Mouse (Mus musculus): ENCODE measurements around the gene Mtif3.

The Mtif3 gene

GRCm38 (mm10) chr5:146963118-146963936 is at the start of gene Mtif3:
Gene Mtif3 (minus strand): TSS chr5:146963800.
- no peaks in the 10 kb centered on the region for H3K9me3 ChIP-seq (ENCODE audit: low read length)
- peaks cover 30% of the 10 kb centered on the region for H3K4me1 ChIP-seq (replicated peaks; ENCODE audit: low read depth, low read length)
- no peak for TF ChIP-seq NANOG (IDR thresholded peaks at IDR 0.05; ENCODE audit: borderline replicate concordance, low read length)
- TF ChIP-seq CTCF (conservative IDR thresholded peaks at IDR 0.05; ENCODE audit: low read length) = no peak
- H3K36me3 ChIP-seq (ENCODE audit: insufficient read depth, low read length) = peaks cover 34% of the 10 kb centered on the region
- H3K4me3 ChIP-seq (replicated peaks; ENCODE audit: low read length) = peak within 1 kb of the TSS; percentile 96
- no peaks in the 10 kb centered on the region for H3K27me3 ChIP-seq (ENCODE audit: insufficient read depth, low read length)

- H3K4me1 ChIP-seq (replicated peaks; ENCODE audit: low read depth, low read length) = peaks cover 11% of the 10 kb centered on the region
- TF ChIP-seq CTCF (conservative IDR thresholded peaks at IDR 0.05; ENCODE audit: low read length) (no peak), POU5F1 (IDR thresholded peaks at IDR 0.05; ENCODE audit: borderline replicate concordance, low read length) (no peak), NANOG (IDR thresholded peaks at IDR 0.05; ENCODE audit: borderline replicate concordance, low read length) (no peak)
- H3K9me3 ChIP-seq (ENCODE audit: low read length) = no peaks in the 10 kb centered on the region
- H3K27me3 ChIP-seq (ENCODE audit: insufficient read depth, low read length) = no peaks in the 10 kb centered on the region
- H3K4me3 ChIP-seq (replicated peaks; ENCODE audit: low read length) = no peak overlapping the region
- 0 out of 2 replicates have a peak, but pooled peaks cover 2% of the 10 kb centered on the region for H3K36me3 ChIP-seq (ENCODE audit: insufficient read depth, low read length)
Observed at GRCm38 (mm10) chr5:147011333-147011732, 47.7 kb upstream of the Mtif3 start.

DNA sequence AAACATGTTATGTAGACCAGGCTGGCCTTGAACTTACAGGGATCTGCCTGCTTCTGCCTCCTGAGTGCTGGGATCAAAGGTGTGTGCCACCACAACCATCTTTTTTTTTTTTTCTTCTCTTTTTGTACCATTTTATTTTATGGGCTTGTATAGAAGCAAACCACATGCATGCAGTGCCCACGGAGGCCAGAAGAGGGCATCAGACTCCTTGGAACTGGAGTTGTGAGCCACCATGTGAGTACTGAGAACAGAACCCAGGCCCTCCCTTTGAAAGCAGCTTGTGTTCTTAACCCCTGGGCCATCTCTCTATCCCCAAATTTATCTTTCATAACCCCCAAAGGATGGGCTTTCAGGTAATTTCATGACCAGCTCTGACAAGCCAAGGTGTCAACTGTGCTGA is 39.7 kb upstream of the Mtif3 start:
- no peaks in the 10 kb centered on the region for H3K36me3 ChIP-seq (ENCODE audit: insufficient read depth, low read length)
- H3K27me3 ChIP-seq (ENCODE audit: insufficient read depth, low read length) = no peaks in the 10 kb centered on the region
- peaks cover 7% of the 10 kb centered on the region; the same call in 1 of the 2 replicates for H3K9me3 ChIP-seq (ENCODE audit: low read length)
- TF ChIP-seq CTCF (conservative IDR thresholded peaks at IDR 0.05; ENCODE audit: low read length) = peak; percentile 27
- no peak for TF ChIP-seq POU5F1 (IDR thresholded peaks at IDR 0.05; ENCODE audit: borderline replicate concordance, low read length)
- peaks cover 8% of the 10 kb centered on the region for H3K4me1 ChIP-seq (replicated peaks; ENCODE audit: low read depth, low read length)
- no peak overlapping the region for H3K4me3 ChIP-seq (replicated peaks; ENCODE audit: low read length)

DNA sequence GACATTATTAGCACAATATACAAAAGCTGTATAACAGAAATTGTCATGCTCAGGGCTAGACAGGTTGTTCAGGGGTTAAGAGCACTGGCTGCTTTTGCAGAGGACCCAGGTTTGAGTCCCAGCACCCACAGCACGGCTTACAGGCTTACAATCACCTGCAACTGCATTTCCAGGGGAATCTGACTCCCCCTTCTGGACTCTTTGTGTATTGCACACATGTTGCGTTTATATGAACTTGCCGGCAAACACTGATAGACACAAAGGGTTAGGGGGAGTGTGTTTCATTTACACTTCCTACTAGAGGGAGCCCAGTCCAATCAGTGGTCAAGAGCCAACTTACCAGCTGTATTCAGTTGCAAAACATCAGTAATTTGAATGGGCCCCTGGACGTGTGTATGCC is 37.7 kb upstream of the Mtif3 start:
- no peak for TF ChIP-seq POU5F1 (IDR thresholded peaks at IDR 0.05; ENCODE audit: borderline replicate concordance, low read length)
- TF ChIP-seq NANOG (IDR thresholded peaks at IDR 0.05; ENCODE audit: borderline replicate concordance, low read length) = no peak
- peak; percentile 71 for TF ChIP-seq CTCF (conservative IDR thresholded peaks at IDR 0.05; ENCODE audit: low read length)
- no peak overlapping the region for H3K4me3 ChIP-seq (replicated peaks; ENCODE audit: low read length)

DNA sequence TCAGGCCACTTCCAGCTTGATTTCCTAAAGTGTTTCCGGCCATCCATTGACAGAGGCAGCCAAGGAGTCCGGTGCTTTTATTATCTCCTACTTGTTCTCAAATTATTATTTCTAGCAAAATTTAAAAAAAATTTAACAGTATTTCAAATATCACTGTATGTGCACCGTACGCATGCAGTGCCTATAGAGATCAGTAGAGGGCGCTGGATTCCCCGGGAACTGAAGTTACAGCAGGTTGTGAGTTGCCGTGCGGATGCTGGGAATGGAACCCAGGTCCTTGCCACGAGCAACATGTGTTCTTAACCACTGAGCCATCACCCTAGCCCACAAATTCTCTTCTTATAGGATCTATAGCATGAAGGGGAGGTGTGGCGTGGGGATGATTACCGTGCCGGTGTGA is 35.2 kb upstream of the Mtif3 start:
- Histone ChIP-seq H3K9me3 (ENCODE audit: low read length) (peaks cover 8% of the 10 kb centered on the region; the same call in 1 of the 2 replicates), H3K4me1 (replicated peaks; ENCODE audit: low read depth, low read length) (peaks cover 9% of the 10 kb centered on the region), H3K27me3 (ENCODE audit: insufficient read depth, low read length) (no peaks in the 10 kb centered on the region), H3K36me3 (ENCODE audit: insufficient read depth, low read length) (no peaks in the 10 kb centered on the region), H3K4me3 (replicated peaks; ENCODE audit: low read length) (no peak overlapping the region)
- TF ChIP-seq CTCF (conservative IDR thresholded peaks at IDR 0.05; ENCODE audit: low read length) = peak; percentile 86
- TF ChIP-seq NANOG (IDR thresholded peaks at IDR 0.05; ENCODE audit: borderline replicate concordance, low read length) = no peak

More for the DNA sequence above, 37.7 kb upstream of the Mtif3 start:
- no peaks in the 10 kb centered on the region for H3K27me3 ChIP-seq (ENCODE audit: insufficient read depth, low read length)
- peaks cover 8% of the 10 kb centered on the region for H3K4me1 ChIP-seq (replicated peaks; ENCODE audit: low read depth, low read length)
- peaks cover 10% of the 10 kb centered on the region; the same call in 1 of the 2 replicates for H3K9me3 ChIP-seq (ENCODE audit: low read length)
- no peaks in the 10 kb centered on the region for H3K36me3 ChIP-seq (ENCODE audit: insufficient read depth, low read length)

DNA sequence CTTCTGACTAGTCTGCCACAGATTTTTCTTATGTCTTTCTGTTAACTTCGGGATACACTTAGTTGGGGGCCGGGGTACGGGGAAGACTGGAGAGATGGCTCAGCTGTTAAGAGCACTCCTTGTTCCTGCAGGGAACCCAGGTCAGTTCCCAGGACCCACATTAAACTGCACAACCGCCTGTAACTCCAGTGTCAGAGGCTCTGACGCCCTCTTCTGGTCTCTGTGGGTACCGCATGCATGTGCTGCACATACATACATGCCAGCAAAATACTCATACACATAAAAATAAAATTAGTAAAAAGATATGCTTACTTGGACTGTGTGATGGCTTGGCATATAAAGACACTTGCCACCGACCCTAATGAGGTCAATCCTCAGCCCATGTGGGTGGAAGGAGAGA is 33.2 kb upstream of the Mtif3 start:
- Histone ChIP-seq H3K9me3 (ENCODE audit: low read length) (0 out of 2 replicates have a peak, but pooled peaks cover 3% of the 10 kb centered on the region), H3K4me1 (replicated peaks; ENCODE audit: low read depth, low read length) (peaks cover 15% of the 10 kb centered on the region), H3K4me3 (replicated peaks; ENCODE audit: low read length) (no peak overlapping the region), H3K36me3 (ENCODE audit: insufficient read depth, low read length) (no peaks in the 10 kb centered on the region), H3K27me3 (ENCODE audit: insufficient read depth, low read length) (peaks cover 4% of the 10 kb centered on the region; the same call in 1 of the 2 replicates)
- TF ChIP-seq NANOG (IDR thresholded peaks at IDR 0.05; ENCODE audit: borderline replicate concordance, low read length) (no peak), CTCF (conservative IDR thresholded peaks at IDR 0.05; ENCODE audit: low read length) (peak; percentile 43)

DNA sequence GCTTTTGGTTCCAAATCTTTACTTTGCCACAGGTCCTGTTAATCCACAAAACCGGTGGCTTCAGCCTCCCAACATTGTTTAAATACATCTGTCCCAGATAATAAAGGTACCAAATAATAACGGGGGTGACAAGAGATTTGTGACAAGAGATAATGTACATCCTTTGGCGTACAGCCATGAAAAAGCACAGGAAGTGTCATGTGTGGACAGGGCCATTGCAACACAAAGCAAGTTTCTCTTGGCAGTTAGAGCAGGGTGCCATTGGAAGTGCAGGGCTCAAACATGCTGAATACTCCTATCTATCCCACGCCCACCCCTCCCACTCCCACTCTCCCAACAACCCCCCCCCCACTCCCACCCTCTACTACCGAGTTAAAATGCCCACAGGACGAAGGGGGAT is 31.4 kb upstream of the Mtif3 start:
- Histone ChIP-seq H3K36me3 (ENCODE audit: insufficient read depth, low read length) (no peaks in the 10 kb centered on the region), H3K4me1 (replicated peaks; ENCODE audit: low read depth, low read length) (peaks cover 10% of the 10 kb centered on the region), H3K4me3 (replicated peaks; ENCODE audit: low read length) (no peak overlapping the region), H3K9me3 (ENCODE audit: low read length) (0 out of 2 replicates have a peak, but pooled peaks cover 3% of the 10 kb centered on the region), H3K27me3 (ENCODE audit: insufficient read depth, low read length) (peaks cover 4% of the 10 kb centered on the region; the same call in 1 of the 2 replicates)
- TF ChIP-seq POU5F1 (IDR thresholded peaks at IDR 0.05; ENCODE audit: borderline replicate concordance, low read length) = no peak
- TF ChIP-seq CTCF (conservative IDR thresholded peaks at IDR 0.05; ENCODE audit: low read length) = no peak

DNA sequence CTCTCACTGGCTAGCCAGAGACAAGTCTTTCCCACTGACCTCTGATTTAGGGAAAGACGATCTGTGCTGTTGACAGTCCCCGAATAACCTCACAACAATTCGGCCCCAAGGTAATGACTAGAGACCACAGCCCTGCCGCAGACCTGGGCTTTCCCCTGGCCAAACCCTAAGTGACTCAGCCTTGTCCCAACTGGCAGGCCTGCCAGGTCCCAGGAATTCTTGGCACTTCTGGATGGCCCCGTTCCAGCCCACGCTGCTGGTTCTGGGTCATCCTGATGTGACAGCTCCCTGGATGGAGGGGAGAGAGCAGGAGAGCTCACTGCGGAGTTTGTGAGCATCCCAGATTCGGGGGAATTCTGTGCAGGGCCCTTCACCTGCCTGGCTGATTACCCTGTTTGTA is 29.9 kb upstream of the Mtif3 start:
- Histone ChIP-seq H3K27me3 (ENCODE audit: insufficient read depth, low read length) (peaks cover 4% of the 10 kb centered on the region), H3K36me3 (ENCODE audit: insufficient read depth, low read length) (no peaks in the 10 kb centered on the region), H3K9me3 (ENCODE audit: low read length) (0 out of 2 replicates have a peak, but pooled peaks cover 3% of the 10 kb centered on the region), H3K4me1 (replicated peaks; ENCODE audit: low read depth, low read length) (peaks cover 10% of the 10 kb centered on the region), H3K4me3 (replicated peaks; ENCODE audit: low read length) (peak overlapping the region; percentile 35; the same call in 1 of the 2 replicates)
- TF ChIP-seq CTCF (conservative IDR thresholded peaks at IDR 0.05; ENCODE audit: low read length) (no peak), POU5F1 (IDR thresholded peaks at IDR 0.05; ENCODE audit: borderline replicate concordance, low read length) (no peak), NANOG (IDR thresholded peaks at IDR 0.05; ENCODE audit: borderline replicate concordance, low read length) (no peak)

DNA sequence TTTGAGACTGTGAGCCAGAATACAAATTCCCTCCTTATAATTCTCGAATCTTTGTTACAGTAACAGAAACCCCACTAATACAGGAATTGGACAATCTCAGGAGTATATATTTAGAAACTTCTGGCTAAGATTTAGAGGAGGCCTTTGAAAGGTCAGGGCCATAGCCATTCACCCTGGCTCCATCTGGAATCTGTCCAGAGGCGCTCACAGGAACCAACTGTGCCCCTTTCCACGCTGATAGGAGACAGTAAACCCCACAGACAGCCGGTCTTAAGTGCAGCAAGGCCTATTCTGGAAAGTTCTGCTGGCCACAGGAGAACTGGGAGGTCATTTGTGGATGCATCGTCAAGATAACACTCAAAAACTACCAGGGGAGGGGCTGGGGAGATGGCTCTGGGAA is 25.5 kb upstream of the Mtif3 start:
- Histone ChIP-seq H3K27me3 (ENCODE audit: insufficient read depth, low read length) (peaks cover 24% of the 10 kb centered on the region), H3K9me3 (ENCODE audit: low read length) (no peaks in the 10 kb centered on the region), H3K4me1 (replicated peaks; ENCODE audit: low read depth, low read length) (peaks cover 27% of the 10 kb centered on the region), H3K36me3 (ENCODE audit: insufficient read depth, low read length) (no peaks in the 10 kb centered on the region), H3K4me3 (replicated peaks; ENCODE audit: low read length) (no peak overlapping the region)
- TF ChIP-seq CTCF (conservative IDR thresholded peaks at IDR 0.05; ENCODE audit: low read length) (no peak), NANOG (IDR thresholded peaks at IDR 0.05; ENCODE audit: borderline replicate concordance, low read length) (no peak), POU5F1 (IDR thresholded peaks at IDR 0.05; ENCODE audit: borderline replicate concordance, low read length) (no peak)
